Mouse (Mus musculus): ENCODE data around the gene Adamts16. TPM values are rescaled to one million over a fixed set of nuclear protein-coding genes. Genes with fewer than 3 reads are reported as not detected.

Gene Adamts16
- polyA plus RNA-seq, 1 experiment from 2014 or later, result 0.11 TPM

GRCm38 (mm10) chr13:70698812-70699387 is 142.7 kb downstream of the Adamts16 start:
- H3K9me3 ChIP-seq (replicated peaks; ENCODE audit: control insufficient read depth, low read length), result no peaks in the 10 kb centered on the region
- WGBS, result 74% methylated on average over 4 of the region's 4 CpGs
- no peak overlapping the region for H3K27ac ChIP-seq (ENCODE audit: low read length)
- H3K4me2 ChIP-seq (ENCODE audit: low read depth, low read length), result no peak overlapping the region
- no peak overlapping the region for H3K9ac ChIP-seq (ENCODE audit: low read length)
- no peaks in the 10 kb centered on the region for H3K27me3 ChIP-seq (ENCODE audit: control insufficient read depth, insufficient read depth, low read length)
- peaks cover 5% of the 10 kb centered on the region; the same call in 1 of the 2 replicates for H3K4me1 ChIP-seq (ENCODE audit: control insufficient read depth, insufficient read depth, low read length)
- H3K36me3 ChIP-seq (ENCODE audit: control insufficient read depth, insufficient read depth), result no peaks in the 10 kb centered on the region
- H3K4me3 ChIP-seq (ENCODE audit: low read length), result no peak overlapping the region
- ATAC-seq (replicated peaks; ENCODE audit: extremely low read depth, insufficient read depth, low FRiP score), result no peak

GRCm38 (mm10) chr13:70689452-70689960 is 152.1 kb downstream of the Adamts16 start:
- ATAC-seq (replicated peaks; ENCODE audit: extremely low read depth, insufficient read depth, low FRiP score), result no peak
- Histone ChIP-seq H3K9me3 (replicated peaks; ENCODE audit: control insufficient read depth, low read length) (no peaks in the 10 kb centered on the region), H3K4me3 (ENCODE audit: low read length) (no peak overlapping the region), H3K4me1 (ENCODE audit: control insufficient read depth, insufficient read depth, low read length) (no peaks in the 10 kb centered on the region), H3K27me3 (ENCODE audit: control insufficient read depth, insufficient read depth, low read length) (no peaks in the 10 kb centered on the region), H3K9ac (ENCODE audit: low read length) (no peak overlapping the region), H3K36me3 (ENCODE audit: control insufficient read depth, insufficient read depth) (no peaks in the 10 kb centered on the region), H3K27ac (ENCODE audit: low read length) (no peak overlapping the region), H3K4me2 (ENCODE audit: low read depth, low read length) (no peak overlapping the region)
- WGBS, result 47% methylated on average over 2 of the region's 2 CpGs

DNA sequence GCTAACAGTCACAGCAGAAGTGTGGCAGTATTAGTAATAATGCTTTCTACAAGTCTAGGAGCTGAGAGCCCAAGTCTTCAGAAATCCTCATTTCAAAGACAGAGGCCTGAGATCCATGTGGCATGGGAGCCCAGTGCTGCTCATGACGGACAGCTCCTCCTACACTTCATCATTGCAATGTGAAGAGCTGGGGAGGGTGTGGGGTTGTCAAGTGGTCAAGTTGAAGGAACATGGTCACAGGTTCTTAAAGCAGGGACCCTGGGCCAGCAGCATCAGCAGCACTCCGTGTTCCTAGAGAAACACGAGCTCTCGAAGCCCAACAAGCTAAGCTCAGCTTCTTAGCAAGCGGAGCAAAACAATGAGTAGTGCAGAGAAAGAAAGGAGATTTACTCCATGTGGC is 155.8 kb downstream of the Adamts16 start:
- H3K4me3 ChIP-seq (ENCODE audit: low read length), result no peak overlapping the region
- no peak overlapping the region for H3K4me2 ChIP-seq (ENCODE audit: low read depth, low read length)
- no peak for ATAC-seq (replicated peaks; ENCODE audit: extremely low read depth, insufficient read depth, low FRiP score)
- no peak overlapping the region for H3K27ac ChIP-seq (ENCODE audit: low read length)
- no peaks in the 10 kb centered on the region for H3K9me3 ChIP-seq (replicated peaks; ENCODE audit: control insufficient read depth, low read length)
- H3K4me1 ChIP-seq (ENCODE audit: control insufficient read depth, insufficient read depth, low read length), result no peaks in the 10 kb centered on the region
- no peaks in the 10 kb centered on the region for H3K36me3 ChIP-seq (ENCODE audit: control insufficient read depth, insufficient read depth)
- H3K9ac ChIP-seq (ENCODE audit: low read length), result no peak overlapping the region
- H3K27me3 ChIP-seq (ENCODE audit: control insufficient read depth, insufficient read depth, low read length), result no peaks in the 10 kb centered on the region
- 63% methylated on average over 5 of the region's 5 CpGs for WGBS

- no peak for ATAC-seq (replicated peaks; ENCODE audit: extremely low read depth, insufficient read depth, low FRiP score)
- no peak overlapping the region for H3K9ac ChIP-seq (ENCODE audit: low read length)
- H3K27ac ChIP-seq (ENCODE audit: low read length), result no peak overlapping the region
- no peaks in the 10 kb centered on the region for H3K4me1 ChIP-seq (ENCODE audit: control insufficient read depth, insufficient read depth, low read length)
- H3K9me3 ChIP-seq (replicated peaks; ENCODE audit: control insufficient read depth, low read length), result no peaks in the 10 kb centered on the region
- WGBS, result 72% methylated on average over 7 of the region's 7 CpGs
- no peak overlapping the region for H3K4me2 ChIP-seq (ENCODE audit: low read depth, low read length)
- H3K4me3 ChIP-seq (ENCODE audit: low read length), result no peak overlapping the region
- H3K27me3 ChIP-seq (ENCODE audit: control insufficient read depth, insufficient read depth, low read length), result no peaks in the 10 kb centered on the region
- no peaks in the 10 kb centered on the region for H3K36me3 ChIP-seq (ENCODE audit: control insufficient read depth, insufficient read depth)
Observed at GRCm38 (mm10) chr13:70684976-70685609, 156.5 kb downstream of the Adamts16 start.

GRCm38 (mm10) chr13:70681411-70682183 is 160.0 kb downstream of the Adamts16 start:
- Histone ChIP-seq H3K4me3 (ENCODE audit: low read length) (no peak overlapping the region), H3K4me2 (ENCODE audit: low read depth, low read length) (no peak overlapping the region), H3K36me3 (ENCODE audit: control insufficient read depth, insufficient read depth) (no peaks in the 10 kb centered on the region), H3K27ac (ENCODE audit: low read length) (no peak overlapping the region), H3K9ac (ENCODE audit: low read length) (no peak overlapping the region), H3K9me3 (replicated peaks; ENCODE audit: control insufficient read depth, low read length) (no peaks in the 10 kb centered on the region), H3K4me1 (ENCODE audit: control insufficient read depth, insufficient read depth, low read length) (no peaks in the 10 kb centered on the region), H3K27me3 (ENCODE audit: control insufficient read depth, insufficient read depth, low read length) (no peaks in the 10 kb centered on the region; the same call in 1 of the 2 replicates)
- no peak for ATAC-seq (replicated peaks; ENCODE audit: extremely low read depth, insufficient read depth, low FRiP score)
- WGBS, result 78% methylated on average over 7 of the region's 7 CpGs

DNA sequence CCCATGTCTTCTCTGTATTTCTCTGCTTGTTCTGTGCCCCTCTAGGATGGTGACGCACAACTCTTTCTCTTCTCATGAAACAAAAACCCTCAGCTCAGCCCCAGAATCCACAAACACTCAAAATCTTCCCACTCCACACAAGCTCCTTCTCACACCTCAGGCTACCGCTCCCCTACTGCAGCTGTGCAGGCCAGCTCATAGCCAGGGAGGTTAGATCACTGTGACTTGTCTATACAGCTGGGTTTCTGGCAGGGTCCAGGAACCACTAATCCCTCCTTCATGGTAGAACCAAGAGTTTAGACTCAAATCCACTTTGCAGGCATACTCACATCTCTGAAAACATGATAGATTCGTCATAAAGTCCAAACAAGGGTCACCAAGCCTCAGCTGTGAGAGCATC is 161.3 kb downstream of the Adamts16 start:
- no peak overlapping the region for H3K4me2 ChIP-seq (ENCODE audit: low read depth, low read length)
- no peaks in the 10 kb centered on the region; the same call in 1 of the 2 replicates for H3K27me3 ChIP-seq (ENCODE audit: control insufficient read depth, insufficient read depth, low read length)
- H3K4me1 ChIP-seq (ENCODE audit: control insufficient read depth, insufficient read depth, low read length), result no peaks in the 10 kb centered on the region
- no peak overlapping the region for H3K27ac ChIP-seq (ENCODE audit: low read length)
- H3K9ac ChIP-seq (ENCODE audit: low read length), result no peak overlapping the region
- no peaks in the 10 kb centered on the region for H3K9me3 ChIP-seq (replicated peaks; ENCODE audit: control insufficient read depth, low read length)
- no peaks in the 10 kb centered on the region for H3K36me3 ChIP-seq (ENCODE audit: control insufficient read depth, insufficient read depth)
- H3K4me3 ChIP-seq (ENCODE audit: low read length), result no peak overlapping the region
- no peak for ATAC-seq (replicated peaks; ENCODE audit: extremely low read depth, insufficient read depth, low FRiP score)
- 81% methylated on average over 3 of the region's 3 CpGs for WGBS

Other genes with a start within 250 kb of the Adamts16 start
- gene Ice1, start 204.2 kb downstream of the Adamts16 start, polyA plus RNA-seq (2015; fragmentation: Nextera tagmentation; extraction: Ambion mirVana), result 11.5 and 13.6 TPM in 2 replicates